Mouse (Mus musculus) heart, embryonic 13.5 days (tissue): ENCODE data around the gene Nif3l1. TPM values are rescaled to one million over a fixed set of nuclear protein-coding genes. Genes with fewer than 3 reads are reported as not detected.

Experiments
- ATAC-seq: fragments of 200-750 bp; cut with Nextera tagmentation; 2 replicates; pipeline ENCODE4 v1.8.0; 2017; ENCODE audit warnings: moderate TSS enrichment; ENCODE audit not compliant: insufficient number of reproducible peaks, low FRiP score, low TSS enrichment; ENCODE audit errors: extremely low read depth
- H3K27ac ChIP-seq: fragments of 300-500 bp; sonication (generic); replicated peaks from 2 replicates; pipeline ENCODE4 v1.5.1; 2015; ENCODE audit warnings: moderate library complexity, mild to moderate bottlenecking, inconsistent platforms
- H3K27me3 ChIP-seq: fragments of 300-500 bp; sonication (generic); replicated peaks from 2 replicates; pipeline ENCODE4 v1.6.1; 2015; ENCODE audit warnings: mild to moderate bottlenecking, inconsistent platforms
- H3K36me3 ChIP-seq: fragments of 300-500 bp; sonication (generic); 2 replicates; pipeline ENCODE4 v1.6.1; 2015; ENCODE audit warnings: mild to moderate bottlenecking, inconsistent platforms
- H3K4me1 ChIP-seq: fragments of 300-500 bp; sonication (generic); 2 replicates; pipeline ENCODE4 v1.6.1; 2015; ENCODE audit warnings: inconsistent platforms
- H3K4me2 ChIP-seq: fragments of 300-500 bp; sonication (generic); 2 replicates; pipeline ENCODE4 v1.6.1; 2015; ENCODE audit warnings: inconsistent platforms, mild to moderate bottlenecking, moderate library complexity
- H3K4me3 ChIP-seq: fragments of 300-500 bp; sonication (generic); 2 replicates; pipeline ENCODE4 v1.5.1; 2015; ENCODE audit warnings: moderate library complexity, mild to moderate bottlenecking, inconsistent platforms
- H3K9ac ChIP-seq: fragments of 300-500 bp; sonication (generic); 2 replicates; pipeline ENCODE4 v1.6.1; 2015; ENCODE audit warnings: inconsistent platforms, mild to moderate bottlenecking, moderate library complexity
- H3K9me3 ChIP-seq: fragments of 300-500 bp; sonication (generic); 2 replicates; pipeline ENCODE4 v1.6.1; 2016; ENCODE audit warnings: inconsistent platforms
- WGBS: fragments of 180-500 bp; shearing (Covaris S2); methylation state at CpG from one replicate; pipeline ENCODE4 v1.1.7; 2015; ENCODE audit warnings: mixed read lengths; 5-methylcytosine and 5-hydroxymethylcytosine counted together
- polyA plus RNA-seq: library from polyadenylated mRNA; unstranded; fragments of >200 nt; fragmentation: Nextera tagmentation; extraction: Ambion mirVana; gene quantifications from 2 replicates; pipeline ENCODE4 v1.2.1, GENCODE M21; 2015

The Nif3l1 gene
- 28.9 and 30.2 TPM in 2 replicates for polyA plus RNA-seq

DNA sequence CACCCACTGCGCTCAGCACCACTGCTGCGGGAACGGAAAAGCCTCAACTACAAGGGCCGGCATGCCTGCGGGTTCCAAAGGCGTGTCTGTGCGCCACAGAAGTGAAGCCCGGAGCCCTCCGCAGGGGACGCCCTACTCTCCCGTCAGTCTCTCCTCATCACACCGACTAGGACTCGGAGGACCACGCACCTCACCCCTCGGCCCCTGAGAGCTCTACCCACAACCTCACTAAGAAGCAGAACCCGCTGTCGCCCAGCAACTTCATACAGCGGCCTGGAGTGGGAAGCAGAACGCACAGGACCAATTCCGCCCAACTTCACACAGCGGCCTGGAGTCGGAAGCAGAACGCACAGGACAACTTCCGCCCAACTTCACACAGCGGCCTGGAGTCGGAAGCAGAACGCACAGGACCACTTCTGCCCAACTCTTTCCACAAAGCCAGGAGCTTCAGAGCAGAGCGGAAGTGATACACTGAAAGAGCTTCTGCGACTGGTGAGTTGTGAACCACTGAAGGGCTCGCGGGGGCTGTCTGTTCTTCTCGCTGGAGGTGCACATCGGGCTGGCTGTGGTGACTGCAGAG, at the start of gene Nif3l1, which contains the start of gene Ppil3:
Gene Nif3l1, plus strand, starts transcription at position 9 of the 580 bp plus-strand sequence.
Gene Ppil3, minus strand, starts transcription at position 344 of the 580 bp plus-strand sequence.
- under 1% methylated on average over 33 of the region's 33 CpGs for WGBS
- H3K9me3 ChIP-seq, result no peaks in the 10 kb centered on the region
- peak; percentile 88 for ATAC-seq

DNA sequence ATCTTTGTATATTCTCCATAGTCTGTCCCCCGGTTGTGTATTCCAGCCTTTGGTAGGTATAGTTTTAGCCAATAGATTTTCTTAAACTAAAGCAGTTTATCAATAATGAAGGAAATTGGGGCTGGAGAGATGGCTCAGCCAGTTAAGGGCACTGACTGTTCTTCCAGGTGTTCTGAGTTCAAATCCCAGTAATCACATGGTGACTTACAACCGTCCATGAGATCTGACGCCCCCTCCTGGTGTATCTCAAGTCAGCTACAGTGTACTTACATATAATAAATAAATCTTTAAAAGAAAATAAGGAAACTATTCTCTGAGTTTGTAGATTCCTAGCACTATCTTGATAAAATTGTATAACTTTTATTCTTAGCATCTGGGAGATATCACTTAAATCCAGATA, 49.6 kb upstream of the Nif3l1 start:
- ATAC-seq, result no peak
- H3K4me3 ChIP-seq, result no peak overlapping the region
- no peaks in the 10 kb centered on the region for H3K9me3 ChIP-seq
- H3K36me3 ChIP-seq, result peaks cover 58% of the 10 kb centered on the region
- peaks cover 24% of the 10 kb centered on the region for H3K4me1 ChIP-seq
- no peak overlapping the region for H3K27ac ChIP-seq
- H3K9ac ChIP-seq, result no peak overlapping the region
- no peaks in the 10 kb centered on the region for H3K27me3 ChIP-seq
- WGBS, result 81% methylated on average over 3 of the region's 3 CpGs
- H3K4me2 ChIP-seq, result no peak overlapping the region

More for the DNA sequence above, at the start of gene Nif3l1, which contains the start of gene Ppil3:
- H3K4me3 ChIP-seq, result peak within 1 kb of the TSS; percentile 77
- peaks cover 28% of the 10 kb centered on the region for H3K4me1 ChIP-seq
- peaks cover 41% of the 10 kb centered on the region for H3K36me3 ChIP-seq
- peak within 1 kb of the TSS; percentile 86 for H3K9ac ChIP-seq
- H3K4me2 ChIP-seq, result peak within 1 kb of the TSS; percentile 79
- peak within 1 kb of the TSS; percentile 94 for H3K27ac ChIP-seq
- no peaks in the 10 kb centered on the region for H3K27me3 ChIP-seq

DNA sequence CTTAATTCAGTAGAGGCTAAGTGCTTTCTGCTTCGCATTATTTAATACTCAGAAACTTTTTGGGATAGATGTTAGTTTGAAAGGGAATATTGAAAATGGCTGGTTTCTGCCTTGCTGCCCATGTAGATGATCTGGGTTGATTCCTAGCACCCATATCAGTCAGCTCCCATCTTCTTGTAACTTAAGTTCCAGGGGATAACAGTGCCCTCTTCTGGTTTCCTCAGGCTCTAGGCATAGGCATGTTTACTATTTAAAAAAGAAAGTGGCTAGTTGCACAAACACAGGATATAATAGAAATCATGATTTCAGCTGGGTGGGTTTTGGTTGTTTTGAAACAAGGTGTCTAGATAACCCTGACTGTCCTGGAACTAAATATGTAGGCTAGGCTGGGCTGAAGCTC, 48.8 kb upstream of the Nif3l1 start:
- Histone ChIP-seq H3K27me3 (no peaks in the 10 kb centered on the region), H3K9ac (no peak overlapping the region), H3K4me2 (no peak overlapping the region), H3K27ac (no peak overlapping the region), H3K36me3 (peaks cover 66% of the 10 kb centered on the region), H3K9me3 (no peaks in the 10 kb centered on the region), H3K4me1 (peaks cover 22% of the 10 kb centered on the region), H3K4me3 (no peak overlapping the region)
- WGBS, result 97% methylated on average over 1 of the region's 1 CpGs
- no peak for ATAC-seq

DNA sequence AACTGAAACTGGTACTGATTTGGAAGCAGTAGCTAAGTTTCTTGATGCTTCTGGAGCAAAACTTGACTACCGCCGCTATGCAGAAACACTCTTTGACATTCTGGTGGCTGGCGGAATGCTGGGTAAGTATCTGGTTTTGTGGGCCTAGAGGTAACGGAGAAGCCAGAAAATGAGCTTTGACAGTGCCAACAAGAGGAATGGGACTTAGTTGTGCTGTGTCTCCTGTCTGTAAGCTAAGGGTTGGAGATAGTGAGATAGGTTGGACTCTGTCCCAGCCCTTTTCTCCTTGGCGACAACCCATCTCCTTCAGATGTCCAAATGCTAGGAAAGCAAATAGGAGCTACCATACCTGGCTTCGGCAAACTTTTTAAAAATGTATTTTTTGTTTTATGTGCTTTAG, 47.2 kb upstream of the Nif3l1 start:
- no peak for ATAC-seq
- Histone ChIP-seq H3K4me2 (no peak overlapping the region), H3K36me3 (peaks cover 82% of the 10 kb centered on the region), H3K4me3 (no peak overlapping the region), H3K9me3 (no peaks in the 10 kb centered on the region), H3K4me1 (peaks cover 14% of the 10 kb centered on the region), H3K9ac (no peak overlapping the region), H3K27me3 (no peaks in the 10 kb centered on the region), H3K27ac (no peak overlapping the region)
- 92% methylated on average over 6 of the region's 6 CpGs for WGBS

DNA sequence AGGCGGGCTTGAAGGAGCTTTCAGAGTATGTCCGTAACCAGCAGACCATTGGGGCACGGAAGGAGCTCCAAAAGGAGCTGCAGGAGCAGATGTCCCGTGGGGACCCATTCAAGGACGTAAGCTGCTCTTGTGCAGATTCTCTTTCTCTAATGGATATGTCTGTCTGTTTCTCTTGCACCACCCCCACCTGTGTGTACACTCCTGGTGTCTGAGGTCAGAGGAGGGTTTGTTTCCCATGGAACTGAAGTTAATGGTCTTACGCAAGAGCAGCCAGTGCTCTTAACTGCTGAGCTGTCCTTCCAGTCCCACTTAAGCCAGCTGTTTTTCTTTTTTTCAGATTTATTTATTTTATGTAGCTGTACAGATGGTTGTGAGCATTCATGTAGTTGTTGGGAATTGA, 43.6 kb upstream of the Nif3l1 start:
- Histone ChIP-seq H3K4me1 (no peaks in the 10 kb centered on the region), H3K9ac (no peak overlapping the region), H3K4me3 (no peak overlapping the region), H3K27ac (no peak overlapping the region), H3K9me3 (no peaks in the 10 kb centered on the region), H3K36me3 (peaks cover 96% of the 10 kb centered on the region), H3K4me2 (no peak overlapping the region), H3K27me3 (no peaks in the 10 kb centered on the region)
- 94% methylated on average over 6 of the region's 6 CpGs for WGBS
- ATAC-seq, result no peak

DNA sequence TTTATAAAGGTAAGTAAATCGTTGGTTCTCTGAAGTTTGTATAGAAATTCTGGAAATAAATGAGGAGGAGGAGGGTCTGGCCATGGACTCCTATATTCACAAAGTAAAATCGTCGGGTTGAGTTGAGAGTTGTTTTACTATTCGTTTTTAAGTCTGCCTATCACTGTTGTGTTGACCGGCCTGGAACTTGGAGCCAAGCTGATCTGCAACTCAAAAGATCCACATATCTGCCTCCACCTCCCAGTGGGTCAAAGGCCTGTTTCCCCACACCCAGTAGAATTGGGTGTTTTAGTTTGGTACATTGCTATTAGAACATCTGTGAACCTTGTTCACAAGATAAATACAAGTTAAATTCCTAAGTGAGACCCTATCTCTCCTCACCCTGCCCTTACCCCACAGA, 41.2 kb upstream of the Nif3l1 start:
- Histone ChIP-seq H3K4me2 (no peak overlapping the region), H3K9ac (no peak overlapping the region), H3K4me1 (no peaks in the 10 kb centered on the region), H3K4me3 (no peak overlapping the region), H3K36me3 (peaks cover 87% of the 10 kb centered on the region), H3K27ac (no peak overlapping the region), H3K9me3 (no peaks in the 10 kb centered on the region), H3K27me3 (no peaks in the 10 kb centered on the region)
- 89% methylated on average over 5 of the region's 5 CpGs for WGBS
- no peak for ATAC-seq

DNA sequence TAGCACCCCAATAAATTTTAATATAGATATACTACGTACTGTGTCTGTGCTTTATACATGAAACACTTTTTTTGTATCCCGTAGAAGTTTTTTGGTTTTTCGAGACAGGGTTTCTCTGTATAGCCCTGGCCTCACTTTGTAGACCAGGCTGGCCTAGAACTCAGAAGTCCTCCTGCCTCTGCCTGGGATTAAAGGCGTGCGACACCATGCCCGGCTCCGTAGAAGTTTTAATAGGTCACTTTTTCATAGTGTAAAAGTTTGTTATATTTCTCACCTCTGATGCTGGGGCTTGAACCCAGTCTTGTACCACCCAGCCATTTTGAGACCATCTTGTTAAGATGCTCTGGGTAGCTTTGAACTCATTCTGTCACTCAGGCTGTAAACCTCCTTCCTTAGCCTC, 37.6 kb upstream of the Nif3l1 start:
- Histone ChIP-seq H3K27me3 (no peaks in the 10 kb centered on the region), H3K4me2 (no peak overlapping the region), H3K27ac (no peak overlapping the region), H3K4me3 (no peak overlapping the region), H3K9me3 (no peaks in the 10 kb centered on the region), H3K9ac (no peak overlapping the region), H3K4me1 (no peaks in the 10 kb centered on the region), H3K36me3 (peaks cover 84% of the 10 kb centered on the region)
- no peak for ATAC-seq
- 96% methylated on average over 7 of the region's 7 CpGs for WGBS

DNA sequence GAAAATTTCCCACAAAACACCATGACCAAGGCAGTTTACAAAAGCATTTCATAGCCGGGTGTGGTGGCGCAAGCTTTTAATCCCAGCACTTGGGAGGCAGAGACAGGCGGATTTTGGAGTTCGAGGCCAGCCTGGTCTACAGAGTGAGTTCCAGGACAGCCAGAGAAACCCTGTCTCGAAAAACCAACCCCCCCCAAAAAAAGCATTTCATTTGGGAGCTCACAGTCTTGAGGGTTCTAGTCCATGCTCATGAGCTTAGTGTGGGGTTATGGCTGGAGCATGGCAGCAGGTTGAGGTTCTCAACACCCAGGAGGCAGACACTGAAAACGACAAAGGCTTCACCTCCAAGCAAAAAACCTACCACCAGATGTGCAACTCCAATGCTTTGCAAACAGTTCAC, 36.8 kb upstream of the Nif3l1 start:
- H3K4me3 ChIP-seq, result no peak overlapping the region
- no peaks in the 10 kb centered on the region for H3K27me3 ChIP-seq
- no peak overlapping the region for H3K4me2 ChIP-seq
- 87% methylated on average over 6 of the region's 6 CpGs for WGBS
- H3K9ac ChIP-seq, result no peak overlapping the region
- H3K4me1 ChIP-seq, result no peaks in the 10 kb centered on the region
- H3K36me3 ChIP-seq, result peaks cover 84% of the 10 kb centered on the region
- ATAC-seq, result no peak
- H3K27ac ChIP-seq, result no peak overlapping the region
- no peaks in the 10 kb centered on the region for H3K9me3 ChIP-seq

DNA sequence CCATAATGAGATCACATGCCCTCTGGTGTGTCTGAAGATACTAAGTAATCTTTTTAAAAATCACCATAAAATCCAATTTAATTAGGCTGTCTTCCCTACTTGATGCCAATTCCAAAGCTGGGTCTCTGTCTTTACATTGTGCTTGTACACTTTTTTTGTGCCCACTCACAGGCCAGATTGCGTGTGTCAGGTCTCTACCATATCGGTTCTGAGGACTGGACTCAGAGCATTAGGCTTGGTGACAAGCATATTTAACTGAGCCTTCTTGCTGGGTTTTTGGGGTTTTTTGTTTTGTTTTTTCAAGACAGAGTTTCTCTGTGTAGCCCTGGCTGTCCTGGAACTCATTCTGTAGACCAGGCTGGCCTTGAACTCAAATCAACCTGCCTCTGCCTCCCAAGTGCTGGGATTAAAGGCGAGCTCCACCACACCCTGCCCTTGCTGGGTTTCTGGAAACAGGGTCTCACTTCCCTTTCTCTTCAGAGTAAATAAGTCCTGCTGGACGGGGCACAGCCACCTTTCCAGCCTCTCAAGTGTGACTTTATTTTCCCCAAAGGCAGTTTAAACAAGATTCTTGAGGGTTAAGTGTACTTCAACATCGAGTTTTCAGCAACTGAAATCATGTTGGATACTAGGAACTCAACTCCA, 35.3 kb upstream of the Nif3l1 start:
- Histone ChIP-seq H3K4me2 (no peak overlapping the region), H3K4me1 (no peaks in the 10 kb centered on the region), H3K27me3 (no peaks in the 10 kb centered on the region), H3K9me3 (no peaks in the 10 kb centered on the region), H3K9ac (no peak overlapping the region), H3K36me3 (peaks cover 84% of the 10 kb centered on the region), H3K4me3 (no peak overlapping the region), H3K27ac (no peak overlapping the region; the same call in 1 of the 2 replicates)
- WGBS, result 77% methylated on average over 5 of the region's 5 CpGs
- no peak for ATAC-seq

DNA sequence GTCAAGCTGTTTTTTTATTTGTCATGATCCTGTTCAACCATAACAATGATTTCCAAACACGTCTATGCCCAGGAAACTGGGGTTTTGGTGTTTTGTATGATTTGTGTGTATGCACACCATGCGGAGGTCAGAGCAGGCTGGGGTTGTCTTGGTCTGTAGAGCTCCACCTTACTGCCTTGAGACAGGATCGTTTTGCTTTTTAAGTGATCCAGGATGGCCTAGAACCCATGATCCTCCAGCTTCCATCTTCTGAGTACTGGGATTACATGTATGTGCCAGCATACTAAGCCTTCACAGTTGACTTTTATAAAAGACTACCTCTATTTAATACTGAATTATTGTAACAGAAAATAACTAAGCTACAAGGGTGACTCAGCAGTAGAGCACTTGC, 34.8 kb upstream of the Nif3l1 start:
- H3K4me1 ChIP-seq, result no peaks in the 10 kb centered on the region
- no peak overlapping the region for H3K4me3 ChIP-seq
- H3K9me3 ChIP-seq, result no peaks in the 10 kb centered on the region
- H3K9ac ChIP-seq, result no peak overlapping the region
- H3K27me3 ChIP-seq, result no peaks in the 10 kb centered on the region
- peaks cover 84% of the 10 kb centered on the region for H3K36me3 ChIP-seq
- no peak overlapping the region; the same call in 1 of the 2 replicates for H3K27ac ChIP-seq
- ATAC-seq, result no peak
- H3K4me2 ChIP-seq, result no peak overlapping the region
- whole genome bisulfite sequencing, result 84% methylated on average over 3 of the region's 3 CpGs

DNA sequence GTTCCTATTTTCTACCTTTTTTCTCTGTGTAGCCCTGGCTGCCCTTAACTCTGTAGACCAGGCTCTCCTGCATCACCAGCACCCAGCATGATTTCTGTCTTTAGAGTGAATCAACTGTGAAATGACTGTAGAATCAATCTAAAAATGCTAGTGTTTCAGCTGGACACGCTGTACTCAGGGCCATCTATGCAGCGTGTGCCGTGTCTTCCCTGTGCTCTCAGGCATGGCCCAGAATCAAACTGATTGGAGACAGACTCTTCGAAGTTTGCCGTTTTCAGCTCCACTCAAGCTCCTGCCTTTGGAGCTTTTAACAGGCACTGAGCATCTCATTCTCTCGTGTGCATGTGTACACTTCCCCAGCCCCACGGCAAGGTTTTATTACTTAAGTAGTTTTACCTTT, 34.2 kb upstream of the Nif3l1 start:
- ATAC-seq, result no peak
- peaks cover 83% of the 10 kb centered on the region for H3K36me3 ChIP-seq

DNA sequence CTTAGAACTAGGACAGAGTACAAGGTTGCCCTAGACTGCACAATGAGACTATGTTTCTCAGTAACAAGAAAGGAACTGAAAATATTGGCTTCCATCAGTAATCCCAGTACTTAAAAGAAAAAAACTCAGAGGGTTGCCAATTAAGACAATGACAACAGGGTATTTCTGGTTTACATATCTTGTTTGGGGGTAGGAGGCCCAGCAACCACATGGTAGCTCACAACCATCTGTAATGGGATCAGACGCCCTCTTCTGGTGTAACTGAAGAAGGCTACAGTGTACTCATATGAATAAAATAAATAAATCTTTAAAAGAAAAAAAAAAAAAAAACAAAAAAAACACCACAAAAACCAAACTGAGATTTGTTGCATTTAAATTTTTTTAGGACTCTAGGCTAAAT, 29.5 kb upstream of the Nif3l1 start:
- H3K9ac ChIP-seq, result no peak overlapping the region
- peaks cover 95% of the 10 kb centered on the region for H3K36me3 ChIP-seq
- H3K4me3 ChIP-seq, result no peak overlapping the region
- ATAC-seq, result no peak
- no peaks in the 10 kb centered on the region for H3K27me3 ChIP-seq
- no peak overlapping the region for H3K27ac ChIP-seq
- WGBS, result 24% methylated on average over 1 of the region's 1 CpGs
- H3K4me1 ChIP-seq, result peaks cover 6% of the 10 kb centered on the region; the same call in 1 of the 2 replicates
- H3K9me3 ChIP-seq, result no peaks in the 10 kb centered on the region
- H3K4me2 ChIP-seq, result no peak overlapping the region

More for the DNA sequence above, 34.2 kb upstream of the Nif3l1 start:
- Histone ChIP-seq H3K27ac (no peak overlapping the region), H3K4me1 (no peaks in the 10 kb centered on the region), H3K9me3 (no peaks in the 10 kb centered on the region), H3K4me2 (no peak overlapping the region), H3K4me3 (no peak overlapping the region), H3K9ac (no peak overlapping the region), H3K27me3 (no peaks in the 10 kb centered on the region)
- 85% methylated on average over 7 of the region's 7 CpGs for WGBS
